Mouse (Mus musculus) ES-E14 (cell line): Measurements from ENCODE around the gene Nav1. TPM values are rescaled to one million over a fixed set of nuclear protein-coding genes. Genes with fewer than 3 reads are reported as not detected.
A peak's percentile ranks its signal among the peaks of the same experiment; 100 is the strongest.

Experiments used
- DNase-seq: peaks from one replicate; pipeline ENCODE4 v3.0.0-alpha.2; 2013; ENCODE audit warnings: low read depth, low spot score
- H3K27ac ChIP-seq: 2 replicates; pipeline ENCODE4 v1.5.1; 2012; ENCODE audit warnings: low read depth, mild to moderate bottlenecking, low read length, moderate library complexity, mixed read lengths; ENCODE audit not compliant: poor library complexity, insufficient read depth, severe bottlenecking
- H3K36me3 ChIP-seq: 2 replicates; pipeline ENCODE4 v1.6.1; 2012; ENCODE audit warnings: mild to moderate bottlenecking, low read length, moderate library complexity, mixed read lengths; ENCODE audit not compliant: control insufficient read depth, poor library complexity, insufficient read depth, severe bottlenecking
- H3K4me1 ChIP-seq, 2 experiments: fragments of 150-350 bp in 1 of 2; sonication (generic) in 1 of 2; 2 replicates each; pipeline ENCODE4 v1.6.1; 2012; ENCODE audit warnings: low read length in 2 of 2, mild to moderate bottlenecking in 1 of 2, mixed read lengths in 1 of 2; ENCODE audit not compliant: control insufficient read depth in 2 of 2, insufficient read depth in 2 of 2, poor library complexity in 1 of 2
- H3K4me3 ChIP-seq, 2 experiments: fragments of 150-350 bp in 1 of 2; sonication (generic) in 1 of 2; 2 replicates each; pipeline ENCODE4 v1.5.1; 2012; ENCODE audit warnings: low read length in 2 of 2, low read depth in 1 of 2, mild to moderate bottlenecking in 1 of 2, mixed read lengths in 1 of 2; ENCODE audit not compliant: insufficient read depth in 1 of 2, poor library complexity in 1 of 2, severe bottlenecking in 1 of 2
- H3K9ac ChIP-seq: 2 replicates; pipeline ENCODE4 v1.6.1; 2012; ENCODE audit warnings: low read depth, mild to moderate bottlenecking, low read length, mixed read lengths; ENCODE audit not compliant: poor library complexity, insufficient read depth, severe bottlenecking
- H3K9me3 ChIP-seq: fragments of 150-350 bp; sonication (generic); 2 replicates; pipeline ENCODE4 v1.6.1; 2012; ENCODE audit warnings: low read depth, mild to moderate bottlenecking, low read length; ENCODE audit not compliant: control insufficient read depth, insufficient read depth
- CHD2 ChIP-seq: IDR thresholded peaks from 2 replicates; pipeline ENCODE4 v1.6.1; 2014; ENCODE audit warnings: mild to moderate bottlenecking, low read depth, low read length, inconsistent platforms
- HCFC1 ChIP-seq: IDR thresholded peaks from 2 replicates; pipeline ENCODE4 v1.6.1; 2012; ENCODE audit warnings: low read length, inconsistent platforms, borderline replicate concordance; ENCODE audit not compliant: insufficient read depth
- MAFK ChIP-seq: IDR thresholded peaks from 2 replicates; pipeline ENCODE4 v1.6.1; 2014; ENCODE audit warnings: mild to moderate bottlenecking, low read depth, low read length, inconsistent platforms; ENCODE audit not compliant: insufficient read depth
- ZC3H11A ChIP-seq: IDR thresholded peaks from 2 replicates; pipeline ENCODE4 v1.6.1; 2012; ENCODE audit warnings: low read depth, mild to moderate bottlenecking, inconsistent platforms, low read length, borderline replicate concordance
- ZNF384 ChIP-seq: IDR thresholded peaks from 2 replicates; pipeline ENCODE4 v1.6.1; 2012; ENCODE audit warnings: low read depth, low read length, inconsistent platforms
- in situ Hi-C, 2 experiments: fragments of 600-800 bp; cut with MboI; formaldehyde crosslinking; loops; one replicate each; pipeline ENCODE4 v1.15.1; 2025; ENCODE audit warnings: low sequenced_read_pairs in 2 of 2, inconsistent platforms in 1 of 2; ENCODE audit not compliant: unreplicated experiment in 2 of 2
- total RNA-seq: library from RNA; depleted of rRNA; stranded (reverse); fragments of 300-350 nt; gene quantifications from 2 replicates; pipeline ENCODE4 v1.2.3, GENCODE M21; 2012

The Nav1 gene
- total RNA-seq, 1 experiment: 11.4 TPM

GRCm38 (mm10) chr1:135553615-135554014 lies 53.5 kb downstream of the Nav1 start:
- H3K36me3 ChIP-seq: 0 out of 2 replicates have a peak, but pooled peaks cover 2% of the 10 kb centered on the region
- H3K9ac ChIP-seq: no peak overlapping the region
- no peaks in the 10 kb centered on the region for H3K9me3 ChIP-seq
- no peak overlapping the region for H3K4me3 ChIP-seq
- DNase-seq: peak; percentile 48
- in situ Hi-C loops: no loop called here
- H3K4me1 ChIP-seq: peaks cover 4 to 20% of the 10 kb centered on the region in 2 experiments; a peak in 2 of 4 replicates
- peak overlapping the region; percentile 68; the same call in 1 of the 2 replicates for H3K27ac ChIP-seq
- TF ChIP-seq MAFK (no peak), ZNF384 (no peak), CHD2 (no peak), HCFC1 (no peak), ZC3H11A (no peak)

DNA sequence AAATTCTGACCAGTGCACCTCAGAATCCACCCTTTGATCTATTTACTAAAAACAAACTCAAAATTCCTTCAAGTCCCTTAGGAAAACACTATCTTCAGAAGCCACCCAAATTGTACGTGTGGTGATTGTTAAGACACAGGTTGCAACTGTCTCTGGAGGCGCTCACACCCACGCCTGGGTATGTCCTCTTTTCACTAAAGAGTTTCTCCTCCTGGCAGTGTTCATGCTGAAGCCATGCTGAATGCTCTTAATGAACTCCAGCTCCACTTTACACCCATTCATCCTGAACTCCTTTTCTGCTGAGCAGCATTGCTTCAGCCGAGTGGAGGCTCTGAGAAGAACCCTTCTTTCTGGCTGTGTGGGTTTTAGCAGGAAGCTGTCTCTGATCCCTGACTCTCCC lies 53.9 kb downstream of the Nav1 start:
- H3K27ac ChIP-seq: peak overlapping the region; percentile 68; the same call in 1 of the 2 replicates
- H3K4me1 ChIP-seq: peaks cover 4 to 20% of the 10 kb centered on the region in 2 experiments; a peak in 2 of 4 replicates

DNA sequence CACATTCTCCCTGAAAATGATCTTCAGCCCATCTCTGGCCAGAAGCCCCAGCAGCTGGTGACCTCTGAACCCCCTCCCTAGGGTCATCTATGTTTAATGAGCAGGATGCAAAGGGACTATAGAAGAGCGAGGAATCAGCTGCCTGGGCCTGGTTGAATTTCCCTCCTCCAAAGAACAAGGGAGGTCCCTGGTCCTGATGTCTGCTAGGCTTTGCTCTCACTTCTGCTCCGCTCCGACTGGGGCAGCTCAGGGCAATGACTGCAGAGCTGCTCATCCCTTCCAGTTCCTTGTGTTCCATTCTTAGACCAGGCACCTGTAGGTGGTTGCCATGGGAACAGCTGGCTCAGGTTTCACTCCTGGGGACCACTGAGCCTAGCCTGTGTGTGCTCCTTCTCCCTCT lies 56.2 kb downstream of the Nav1 start:
- H3K36me3 ChIP-seq: no peaks in the 10 kb centered on the region
- no peak for DNase-seq
- in situ Hi-C loops: no loop called here
- TF ChIP-seq MAFK (no peak), ZNF384 (no peak), ZC3H11A (no peak), CHD2 (no peak), HCFC1 (no peak)
- H3K9ac ChIP-seq: no peak overlapping the region
- no peak overlapping the region for H3K4me3 ChIP-seq
- H3K4me1 ChIP-seq: peaks cover 4 to 20% of the 10 kb centered on the region in 2 experiments; a peak in 2 of 4 replicates
- H3K27ac ChIP-seq: no peak overlapping the region
- no peaks in the 10 kb centered on the region for H3K9me3 ChIP-seq

More for the DNA sequence above, 53.9 kb downstream of the Nav1 start:
- Histone ChIP-seq H3K9ac (no peak overlapping the region; the same call in 1 of the 2 replicates), H3K9me3 (no peaks in the 10 kb centered on the region), H3K36me3 (0 out of 2 replicates have a peak, but pooled peaks cover 2% of the 10 kb centered on the region), H3K4me3 (no peak overlapping the region)
- no peak for DNase-seq
- TF ChIP-seq MAFK (peak; percentile 84; the same call in 1 of the 2 replicates), HCFC1 (no peak)
- in situ Hi-C loops: no loop called here

- TF ChIP-seq ZC3H11A: no peak
- no peak for TF ChIP-seq HCFC1
- TF ChIP-seq MAFK: no peak
- TF ChIP-seq ZNF384: no peak
- no peak for TF ChIP-seq CHD2
- Histone ChIP-seq H3K36me3 (no peaks in the 10 kb centered on the region), H3K9ac (no peak overlapping the region), H3K27ac (no peak overlapping the region), H3K4me3 (no peak overlapping the region), H3K4me1 (peaks cover 2 to 7% of the 10 kb centered on the region in 2 experiments; a peak in 2 of 4 replicates), H3K9me3 (no peaks in the 10 kb centered on the region)
- no peak for DNase-seq
- in situ Hi-C loops: loop anchor here in 1 of 2 experiments (5.0 kb wide), 1 partner anchor 124 kb away; no protein-coding TSS in a partner anchor
Measured at GRCm38 (mm10) chr1:135548750-135549149, 58.3 kb downstream of the Nav1 start.

GRCm38 (mm10) chr1:135546099-135546498 lies 61.0 kb downstream of the Nav1 start:
- Histone ChIP-seq H3K4me1 (no peaks in the 10 kb centered on the region; a peak in 1 of 4 replicates), H3K9ac (no peak overlapping the region)
- TF ChIP-seq CHD2 (no peak), ZNF384 (no peak), HCFC1 (no peak), ZC3H11A (no peak), MAFK (no peak)

More at GRCm38 (mm10) chr1:135546099-135546498, 61.0 kb downstream of the Nav1 start:
- DNase-seq: no peak
- no peak overlapping the region for H3K4me3 ChIP-seq
- H3K9me3 ChIP-seq: no peaks in the 10 kb centered on the region
- in situ Hi-C loops: loop anchor here in 1 of 2 experiments (5.0 kb wide), 1 partner anchor 126 kb away; no protein-coding TSS in a partner anchor
- H3K36me3 ChIP-seq: no peaks in the 10 kb centered on the region
- no peak overlapping the region for H3K27ac ChIP-seq
